Mouse (Mus musculus) neural tube, embryonic 14.5 days (tissue): ENCODE data around the gene Tmem132e. TPM values are rescaled to one million over a fixed set of nuclear protein-coding genes. Genes with fewer than 3 reads are reported as not detected.

Experiments used
- ATAC-seq: fragments of 200-750 bp; cut with Nextera tagmentation; 2 replicates; pipeline ENCODE4 v1.8.0; 2017; ENCODE audit warnings: low read depth, mild to moderate bottlenecking, moderate TSS enrichment, moderate library complexity
- H3K27ac ChIP-seq: fragments of 300-500 bp; sonication (generic); 2 replicates; pipeline ENCODE4 v1.5.1; 2014; ENCODE audit warnings: low read depth, mild to moderate bottlenecking, control low read depth, low read length, moderate library complexity, mixed read lengths
- H3K27me3 ChIP-seq: fragments of 300-500 bp; sonication (generic); 2 replicates; pipeline ENCODE4 v1.6.1; 2014; ENCODE audit warnings: low read length; ENCODE audit not compliant: control insufficient read depth, insufficient read depth
- H3K36me3 ChIP-seq: fragments of 300-500 bp; sonication (generic); 2 replicates; pipeline ENCODE4 v1.6.1; 2014; ENCODE audit warnings: low read length, mixed read lengths; ENCODE audit not compliant: control insufficient read depth, insufficient read depth
- H3K4me1 ChIP-seq: fragments of 300-500 bp; sonication (generic); 2 replicates; pipeline ENCODE4 v1.6.1; 2014; ENCODE audit warnings: low read length; ENCODE audit not compliant: control insufficient read depth, insufficient read depth
- H3K4me2 ChIP-seq: fragments of 300-500 bp; sonication (generic); 2 replicates; pipeline ENCODE4 v1.6.1; 2014; ENCODE audit warnings: mild to moderate bottlenecking, low read depth, low read length, control low read depth
- H3K4me3 ChIP-seq: fragments of 300-500 bp; sonication (generic); 2 replicates; pipeline ENCODE4 v1.5.1; 2014; ENCODE audit warnings: low read depth, low read length, control low read depth, mixed read lengths
- H3K9ac ChIP-seq: fragments of 300-500 bp; sonication (generic); replicated peaks from 2 replicates; pipeline ENCODE4 v1.6.1; 2014; ENCODE audit warnings: low read depth, mild to moderate bottlenecking, control low read depth, low read length, mixed read lengths
- H3K9me3 ChIP-seq: fragments of 300-500 bp; sonication (generic); 2 replicates; pipeline ENCODE4 v1.6.1; 2016; ENCODE audit warnings: low read length; ENCODE audit not compliant: control insufficient read depth
- WGBS: fragments of 180-500 bp; shearing (Covaris S2); extraction: QIAGEN DNeasy Blood & Tissue Kit; methylation state at CpG from one replicate; pipeline ENCODE4 v1.1.7; 2014; 5-methylcytosine and 5-hydroxymethylcytosine counted together
- polyA plus RNA-seq: library from polyadenylated mRNA; unstranded; fragments of >200 nt; fragmentation: Nextera tagmentation; extraction: Ambion mirVana; gene quantifications from 2 replicates; pipeline ENCODE4 v1.2.1, GENCODE M21; 2014

Gene Tmem132e
- polyA plus RNA-seq = 5.8 and 6.1 TPM in 2 replicates

DNA sequence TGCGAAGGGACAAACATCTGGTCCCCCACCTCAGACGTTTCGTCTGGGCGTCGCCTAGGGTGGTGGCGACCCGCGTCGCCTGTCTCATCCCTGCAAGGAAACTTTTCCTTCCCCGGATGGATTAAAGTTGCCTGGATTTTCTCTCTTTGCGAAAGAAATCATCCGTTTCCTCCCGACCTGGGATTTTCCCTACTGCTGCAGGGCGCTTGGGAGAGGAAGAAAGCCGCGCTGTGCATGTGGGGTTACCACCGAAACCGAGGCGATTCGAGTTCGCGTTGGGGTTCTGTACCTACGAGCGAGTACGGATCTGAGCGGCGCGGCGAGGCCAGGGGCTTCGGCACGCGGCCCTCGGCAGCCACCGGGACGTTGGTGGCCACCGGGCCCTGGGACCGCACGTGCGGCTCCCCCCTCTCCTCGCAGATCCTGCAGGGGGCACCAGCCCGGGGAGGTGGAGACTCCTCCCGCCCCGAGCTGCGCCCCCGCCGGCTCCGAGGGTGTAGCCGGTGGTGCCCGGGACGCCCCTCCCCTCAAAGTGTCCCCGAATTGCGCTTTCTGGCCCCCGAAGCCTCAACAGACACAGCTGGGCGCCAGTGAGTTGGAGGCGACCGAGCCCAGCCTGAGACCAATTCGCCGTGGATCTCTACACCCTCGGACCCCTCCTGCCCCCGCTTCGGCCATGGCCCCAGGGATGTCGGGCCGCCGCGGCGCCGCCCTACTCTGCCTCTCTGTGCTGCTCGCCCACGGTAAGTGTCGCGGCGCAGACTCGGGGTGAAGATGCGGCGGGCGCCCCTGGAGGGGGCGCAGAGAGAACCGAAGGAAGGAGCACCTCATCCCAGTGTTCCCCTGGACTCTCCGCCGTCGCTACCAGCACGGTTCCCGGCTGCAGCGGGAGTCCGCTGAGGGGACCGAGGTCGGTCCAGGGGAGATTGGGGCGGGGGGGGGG, at the start of gene Tmem132e:
Gene Tmem132e, plus strand, starts transcription at position 530 of the 943 bp plus-strand sequence.
- Histone ChIP-seq H3K36me3 (no peaks in the 10 kb centered on the region), H3K9me3 (no peaks in the 10 kb centered on the region), H3K27me3 (0 out of 2 replicates have a peak, but pooled peaks cover 3% of the 10 kb centered on the region), H3K27ac (peak within 1 kb of the TSS; percentile 52), H3K9ac (peak within 1 kb of the TSS; percentile 78), H3K4me2 (peak within 1 kb of the TSS; percentile 97), H3K4me3 (peak within 1 kb of the TSS; percentile 71), H3K4me1 (peaks cover 6% of the 10 kb centered on the region; the same call in 1 of the 2 replicates)
- ATAC-seq = peak; percentile 49
- under 1% methylated on average over 66 of the region's 88 CpGs for WGBS

DNA sequence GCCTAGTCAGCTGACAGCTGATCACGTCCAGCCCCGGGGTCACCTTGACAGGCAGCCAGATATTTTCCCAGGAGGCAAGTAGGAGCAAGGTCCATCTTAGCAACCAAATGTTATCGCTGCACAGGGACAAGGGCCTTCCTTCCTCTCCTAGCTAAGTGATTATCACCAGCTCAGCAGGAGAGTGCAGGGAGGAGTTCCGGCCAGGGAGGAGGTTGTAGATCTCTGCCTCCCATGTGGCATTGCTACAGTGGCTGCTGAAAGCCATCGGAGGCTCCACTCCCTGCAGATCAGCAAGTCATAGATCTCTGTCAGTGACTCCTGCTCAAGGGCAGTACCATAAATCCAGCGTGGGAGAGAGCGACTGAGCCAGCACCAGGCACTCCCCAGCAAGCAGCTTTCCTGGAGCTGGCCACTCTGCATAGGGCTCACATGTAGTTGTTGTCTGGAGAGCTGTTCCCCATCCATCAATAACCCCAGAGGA, 48.7 kb upstream of the Tmem132e start:
- Histone ChIP-seq H3K27ac (peak overlapping the region; percentile 10; the same call in 1 of the 2 replicates), H3K9me3 (no peaks in the 10 kb centered on the region), H3K27me3 (no peaks in the 10 kb centered on the region), H3K36me3 (no peaks in the 10 kb centered on the region), H3K4me2 (no peak overlapping the region), H3K9ac (no peak overlapping the region), H3K4me1 (peaks cover 7% of the 10 kb centered on the region; the same call in 1 of the 2 replicates), H3K4me3 (no peak overlapping the region)
- peak; percentile 84 for ATAC-seq
- 8% methylated on average over 7 of the region's 7 CpGs for WGBS

- Histone ChIP-seq H3K4me1 (peaks cover 7% of the 10 kb centered on the region; the same call in 1 of the 2 replicates), H3K4me2 (no peak overlapping the region), H3K4me3 (no peak overlapping the region), H3K9ac (no peak overlapping the region), H3K36me3 (no peaks in the 10 kb centered on the region), H3K9me3 (no peaks in the 10 kb centered on the region), H3K27ac (no peak overlapping the region), H3K27me3 (no peaks in the 10 kb centered on the region)
- WGBS = 29% methylated on average over 6 of the region's 6 CpGs
- no peak for ATAC-seq
Observed at GRCm38 (mm10) chr11:82340416-82340815, 48.3 kb upstream of the Tmem132e start.

DNA sequence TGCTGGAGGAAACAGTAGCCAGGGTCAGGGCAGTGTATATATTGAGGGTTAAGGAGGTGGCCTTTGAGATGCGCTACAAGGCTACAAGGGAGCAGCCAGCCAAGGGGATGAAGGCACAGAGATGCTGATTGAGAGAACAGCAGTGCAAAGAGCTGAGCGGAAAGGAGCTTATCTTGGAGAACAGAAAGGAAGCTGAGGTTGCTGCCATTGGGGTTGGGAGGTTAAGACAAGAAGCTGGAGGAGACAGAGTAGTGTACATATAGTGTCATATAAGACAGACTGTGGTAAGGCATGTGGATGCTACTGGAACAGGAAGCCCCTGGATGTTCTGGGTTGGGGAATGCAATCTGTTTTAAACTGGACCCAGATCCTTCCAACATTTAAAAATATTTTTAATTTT, 47.8 kb upstream of the Tmem132e start:
- H3K27ac ChIP-seq = no peak overlapping the region
- no peak overlapping the region for H3K9ac ChIP-seq
- no peaks in the 10 kb centered on the region for H3K9me3 ChIP-seq
- ATAC-seq = no peak
- no peaks in the 10 kb centered on the region for H3K36me3 ChIP-seq
- WGBS = 59% methylated on average over 2 of the region's 2 CpGs
- H3K27me3 ChIP-seq = no peaks in the 10 kb centered on the region
- no peak overlapping the region for H3K4me3 ChIP-seq
- H3K4me2 ChIP-seq = no peak overlapping the region
- peaks cover 7% of the 10 kb centered on the region; the same call in 1 of the 2 replicates for H3K4me1 ChIP-seq

GRCm38 (mm10) chr11:82351039-82351438, 37.7 kb upstream of the Tmem132e start:
- Histone ChIP-seq H3K4me2 (no peak overlapping the region), H3K27me3 (no peaks in the 10 kb centered on the region), H3K4me1 (no peaks in the 10 kb centered on the region), H3K9ac (no peak overlapping the region), H3K4me3 (no peak overlapping the region), H3K27ac (no peak overlapping the region), H3K36me3 (no peaks in the 10 kb centered on the region), H3K9me3 (no peaks in the 10 kb centered on the region)
- WGBS = 87% methylated on average over 10 of the region's 10 CpGs
- ATAC-seq = no peak

- H3K27ac ChIP-seq = no peak overlapping the region
- H3K9ac ChIP-seq = no peak overlapping the region
- no peaks in the 10 kb centered on the region for H3K27me3 ChIP-seq
- ATAC-seq = peak; percentile 34; the same call in 1 of the 2 replicates
- no peak overlapping the region for H3K4me3 ChIP-seq
- H3K9me3 ChIP-seq = no peaks in the 10 kb centered on the region
- no peaks in the 10 kb centered on the region for H3K36me3 ChIP-seq
- 70% methylated on average over 11 of the region's 11 CpGs for WGBS
- no peaks in the 10 kb centered on the region for H3K4me1 ChIP-seq
- no peak overlapping the region for H3K4me2 ChIP-seq
Observed at GRCm38 (mm10) chr11:82370151-82370550, 18.5 kb upstream of the Tmem132e start.

GRCm38 (mm10) chr11:82371577-82371976, 17.1 kb upstream of the Tmem132e start:
- Histone ChIP-seq H3K4me1 (no peaks in the 10 kb centered on the region), H3K27ac (no peak overlapping the region), H3K4me2 (no peak overlapping the region), H3K9me3 (no peaks in the 10 kb centered on the region), H3K9ac (no peak overlapping the region), H3K36me3 (no peaks in the 10 kb centered on the region), H3K4me3 (no peak overlapping the region), H3K27me3 (no peaks in the 10 kb centered on the region)
- 77% methylated on average over 4 of the region's 4 CpGs for WGBS
- no peak for ATAC-seq

DNA sequence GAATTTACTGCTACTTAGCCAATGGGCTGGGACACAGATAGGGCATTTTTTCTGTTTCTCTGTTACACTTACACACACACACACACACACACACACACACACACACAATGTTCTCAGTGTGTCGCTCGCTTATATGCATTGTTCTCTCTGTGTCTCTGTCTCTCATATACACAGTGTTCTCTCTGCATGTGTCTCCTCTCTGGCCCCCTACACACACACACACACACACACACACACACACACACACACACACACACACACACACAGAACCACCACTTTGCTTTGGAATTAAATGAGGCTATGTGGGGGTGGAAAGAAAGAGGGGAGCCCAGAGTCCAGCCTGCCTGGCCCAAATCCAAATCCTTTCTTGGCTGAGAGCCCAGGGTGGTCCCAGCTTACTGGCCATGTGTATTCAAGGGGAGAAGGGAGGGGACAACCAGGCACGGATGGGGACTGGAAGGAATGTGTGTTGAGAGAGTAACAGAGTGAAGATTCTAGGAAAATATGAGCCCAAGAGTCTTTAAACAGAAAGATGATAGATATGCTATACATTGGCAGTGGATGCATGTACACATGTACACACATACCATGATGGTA, 8.0 kb upstream of the Tmem132e start:
- ATAC-seq = peak; percentile 80
- Histone ChIP-seq H3K27me3 (no peaks in the 10 kb centered on the region), H3K9ac (no peak overlapping the region), H3K4me3 (no peak overlapping the region), H3K36me3 (no peaks in the 10 kb centered on the region), H3K27ac (no peak overlapping the region), H3K4me1 (0 out of 2 replicates have a peak, but pooled peaks cover 3% of the 10 kb centered on the region), H3K4me2 (no peak overlapping the region), H3K9me3 (no peaks in the 10 kb centered on the region)
- WGBS = 37% methylated on average over 3 of the region's 3 CpGs
